Mouse (Mus musculus) spleen, postnatal 4 days (tissue): ENCODE results near the gene Llgl2.

ENCODE experiments used
- DNase-seq, 2 experiments: peaks; one replicate each; pipeline ENCODE4 v3.0.0; 2022; ENCODE audit warnings: low spot score in 2 of 2

Gene Llgl2

GRCm38 (mm10) chr11:115903384-115904230 is 79.8 kb downstream of the Llgl2 start:
- peak; percentile 84 to 85 for DNase-seq

- peak in 1 of 2 experiments; percentile 61 for DNase-seq
Observed at GRCm38 (mm10) chr11:115904231-115904955, 80.5 kb downstream of the Llgl2 start.
